Mouse (Mus musculus) v-Abl transformed pro-B cells (cell line): ENCODE data around the gene Olfr322.
"Not testable (repeated sequence)": the region's sequence is repeated elsewhere in the genome, so short reads cannot be mapped to it uniquely, and the experiment has no call there.

Experiments used
- in situ Hi-C, 2 experiments: fragments of 400-800 bp; cut with MboI; formaldehyde crosslinking; loops; one replicate each; pipeline ENCODE4 v1.15.1; 2025; ENCODE audit not compliant: unreplicated experiment in 2 of 2

Gene Olfr322

GRCm38 (mm10) chr11:58709086-58709485 is 50.5 kb downstream of the Olfr322 start:
- in situ Hi-C loops, result no loop called here

GRCm38 (mm10) chr11:58717723-58718122 is 59.1 kb downstream of the Olfr322 start:
- in situ Hi-C loops, result not testable (repeated sequence)
